Mouse (Mus musculus) heart, postnatal 14 days (tissue): ENCODE results near the gene Wdr66. TPM values are rescaled to one million over a fixed set of nuclear protein-coding genes. Genes with fewer than 3 reads are reported as not detected.

Experiments used
- DNase-seq, 2 experiments: peaks; one replicate each; pipeline ENCODE4 v3.0.0; 2021 to 2022
- intact Hi-C: fragments of 180-260 bp; cut with DNase I; formaldehyde crosslinking; loops from one replicate; pipeline ENCODE4 v1.15.1; 2025
- total RNA-seq, 2 experiments: library from RNA; stranded (reverse); gene quantifications; 2 replicates each; pipeline ENCODE4 v1.2.3; 2021

The Wdr66 gene
- total RNA-seq, 2 experiments from 2014 or later = 0.81 to 0.93 TPM

- no peak for DNase-seq
- intact Hi-C loops = no loop called here
Measured at GRCm38 (mm10) chr5:123307630-123308282, 55.9 kb downstream of the Wdr66 start.

DNA sequence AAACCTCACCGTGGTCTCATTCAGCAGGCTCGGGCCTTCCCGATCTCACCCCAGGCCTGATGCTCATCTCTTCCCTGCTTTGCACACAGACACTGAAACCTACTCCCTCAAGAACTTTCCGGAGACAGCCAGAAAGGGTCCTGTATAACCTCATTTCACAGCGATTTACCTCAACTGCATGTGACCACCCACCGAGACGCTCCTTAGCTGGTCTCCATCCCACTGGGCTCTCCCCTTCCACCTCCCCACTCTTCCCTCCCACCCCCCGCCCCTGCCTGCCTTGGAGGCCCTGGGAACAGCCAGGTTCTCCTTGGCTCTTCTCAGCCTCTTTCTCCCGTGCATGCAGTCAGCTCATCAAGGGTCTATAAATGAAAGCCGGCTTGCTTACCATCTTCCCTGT, 57.9 kb downstream of the Wdr66 start:
- intact Hi-C loops = no loop called here
- DNase-seq = no peak

- intact Hi-C loops = no loop called here
- no peak for DNase-seq
Measured at GRCm38 (mm10) chr5:123310221-123310620, 58.3 kb downstream of the Wdr66 start.

DNA sequence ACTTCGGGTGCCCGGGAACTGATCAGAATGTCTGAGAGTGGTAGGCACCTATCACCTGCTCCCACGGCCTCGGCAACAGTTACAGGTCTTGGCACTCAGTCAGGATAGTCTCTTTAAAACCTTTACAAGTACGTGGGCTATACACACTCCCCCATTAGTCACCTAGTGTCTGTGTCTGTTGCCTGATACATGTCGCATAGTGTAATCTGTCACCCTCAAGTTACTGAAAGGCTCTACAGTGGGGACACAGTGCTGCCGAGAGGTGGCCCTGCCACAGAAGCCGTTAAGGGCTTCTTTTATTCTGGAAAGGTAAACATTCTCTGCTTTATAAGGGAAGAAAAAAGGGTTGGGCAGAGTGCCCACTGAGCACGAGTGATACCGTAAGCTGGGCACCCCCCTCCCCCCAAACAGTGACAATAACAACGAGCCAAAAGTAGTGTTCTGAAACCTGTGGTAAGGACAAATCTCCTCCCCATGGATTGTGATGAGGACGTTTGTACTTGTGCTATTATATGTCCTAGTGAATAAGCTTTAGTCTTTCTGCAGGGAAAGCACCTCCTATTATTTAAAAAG, 61.2 kb downstream of the Wdr66 start:
- DNase-seq = no peak
- intact Hi-C loops = no loop called here

GRCm38 (mm10) chr5:123313851-123314380, 62.0 kb downstream of the Wdr66 start:
- intact Hi-C loops = no loop called here
- DNase-seq = no peak

- DNase-seq = no peak
Measured at GRCm38 (mm10) chr5:123315219-123315866, 63.4 kb downstream of the Wdr66 start.

DNA sequence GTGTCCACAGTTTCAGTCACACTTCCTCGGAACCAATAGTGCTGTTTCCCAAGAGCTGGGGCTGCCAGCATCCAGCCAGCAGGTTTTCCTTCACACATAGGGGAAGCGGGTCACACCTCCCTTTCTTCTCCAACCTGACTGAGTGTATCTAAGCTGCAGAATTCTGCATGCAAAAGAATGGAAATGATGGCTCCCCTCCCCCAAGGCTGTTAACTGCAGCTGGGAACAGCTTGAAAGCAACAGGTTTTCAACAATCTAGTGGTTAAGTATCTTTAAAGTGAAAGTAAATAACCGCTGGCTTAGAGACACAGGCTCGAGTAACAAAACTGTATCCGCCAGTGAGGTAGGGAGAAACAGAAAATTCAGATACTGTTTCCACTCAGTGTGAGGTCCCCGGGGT, 66.1 kb downstream of the Wdr66 start:
- peak in 1 of 2 experiments; percentile 31 for DNase-seq
- intact Hi-C loops = no loop called here

More at GRCm38 (mm10) chr5:123315219-123315866, 63.4 kb downstream of the Wdr66 start:
- intact Hi-C loops = no loop called here

DNA sequence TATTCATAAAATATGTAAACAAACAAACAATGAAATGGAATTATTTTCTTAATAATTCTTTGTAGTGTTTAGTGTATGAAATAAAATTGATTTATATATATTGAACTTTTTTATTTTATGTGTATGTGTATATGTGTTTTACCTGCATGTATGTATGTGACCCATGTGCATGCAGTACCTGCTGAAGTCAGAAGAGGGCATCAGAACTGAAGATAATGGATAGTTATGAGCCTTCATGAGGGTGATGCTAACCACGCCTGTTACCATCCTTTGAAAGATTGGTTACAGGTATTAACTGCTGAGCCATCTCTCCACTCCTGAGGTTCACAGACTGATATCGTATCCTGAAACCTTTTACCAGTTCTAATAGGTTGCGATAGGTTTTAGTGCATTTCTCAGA, 68.2 kb downstream of the Wdr66 start:
- DNase-seq = no peak
- intact Hi-C loops = no loop called here

GRCm38 (mm10) chr5:123324242-123324641, 72.3 kb downstream of the Wdr66 start:
- no peak for DNase-seq
- intact Hi-C loops = no loop called here

GRCm38 (mm10) chr5:123326006-123326750, 74.3 kb downstream of the Wdr66 start:
- intact Hi-C loops = no loop called here
- peak; percentile 27 to 47 for DNase-seq

DNA sequence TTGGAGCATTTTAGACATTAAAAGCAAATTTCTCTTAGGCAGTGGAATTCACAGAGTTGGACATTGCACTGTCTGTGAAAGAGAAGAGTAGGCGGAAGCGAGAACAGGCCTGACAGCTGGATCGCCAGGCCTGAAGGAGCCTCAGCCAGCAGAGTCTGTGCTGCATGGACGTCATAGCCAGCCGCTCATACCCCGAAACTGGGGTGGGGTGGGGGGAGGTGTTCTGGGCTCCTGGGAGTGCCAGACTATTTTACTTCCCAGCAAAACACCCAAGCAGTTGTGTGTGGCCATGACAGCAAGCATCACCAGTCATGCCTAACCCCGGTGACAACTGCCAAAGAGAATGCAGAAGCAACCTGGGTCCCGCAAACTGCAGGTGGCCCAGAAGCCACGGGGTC, 74.8 kb downstream of the Wdr66 start:
- intact Hi-C loops = no loop called here
- peak; percentile 29 to 55 for DNase-seq

GRCm38 (mm10) chr5:123327686-123328085, 75.8 kb downstream of the Wdr66 start:
- intact Hi-C loops = no loop called here
- no peak for DNase-seq

DNA sequence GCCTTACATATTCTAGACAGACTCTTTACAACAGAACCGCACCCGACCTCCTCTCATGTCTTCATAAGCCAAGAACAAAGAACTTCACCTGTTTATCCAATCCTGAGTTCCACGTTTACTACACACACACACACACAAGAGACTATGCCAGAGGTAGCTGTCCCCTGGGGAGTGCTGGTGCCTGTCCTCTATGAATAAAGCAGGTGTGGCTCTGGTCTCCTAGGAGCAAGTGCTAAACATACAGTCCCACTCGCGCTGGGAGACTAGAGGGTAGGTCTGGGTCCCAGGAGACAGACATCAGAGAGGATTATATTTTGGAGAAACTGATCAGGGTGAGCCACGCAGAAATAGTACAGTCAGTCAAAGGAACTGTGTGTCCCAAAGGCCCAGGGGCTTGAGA, 81.7 kb downstream of the Wdr66 start:
- intact Hi-C loops = no loop called here
- DNase-seq = no peak

DNA sequence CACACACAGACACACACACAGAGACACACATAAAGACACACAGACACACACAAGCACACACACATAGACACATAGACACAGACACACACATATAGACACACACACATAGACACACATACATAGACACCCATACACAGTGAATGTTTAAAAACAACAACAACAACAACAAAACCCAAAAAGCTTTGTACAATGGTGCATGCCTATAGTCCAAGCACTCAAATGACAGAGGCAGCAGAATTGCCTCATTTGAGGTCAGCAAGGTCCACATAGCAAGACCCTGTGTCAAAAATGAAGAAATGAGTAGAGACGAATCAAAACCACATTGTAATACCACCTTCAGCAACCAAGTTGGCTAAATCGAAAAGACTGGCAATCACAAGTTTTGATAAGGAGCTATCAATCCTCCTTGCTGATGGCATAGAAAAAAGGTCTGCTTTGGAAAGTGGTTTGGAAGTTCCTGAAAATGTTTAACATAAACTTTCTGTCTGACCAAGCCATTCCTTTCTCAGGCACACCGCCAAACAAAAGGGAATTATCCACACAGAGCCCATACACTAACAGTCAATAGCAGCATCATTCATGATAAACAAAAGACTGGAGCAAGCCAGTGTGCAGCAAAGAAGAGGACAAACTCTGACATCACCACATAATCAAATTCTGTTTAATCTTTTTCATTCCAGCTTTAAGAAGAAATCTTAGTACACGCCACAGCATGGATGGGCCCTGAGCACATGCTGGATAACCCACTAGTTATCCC, 84.5 kb downstream of the Wdr66 start:
- intact Hi-C loops = no loop called here
- no peak for DNase-seq

GRCm38 (mm10) chr5:123338463-123338862, 86.6 kb downstream of the Wdr66 start:
- intact Hi-C loops = no loop called here
- DNase-seq = no peak

DNA sequence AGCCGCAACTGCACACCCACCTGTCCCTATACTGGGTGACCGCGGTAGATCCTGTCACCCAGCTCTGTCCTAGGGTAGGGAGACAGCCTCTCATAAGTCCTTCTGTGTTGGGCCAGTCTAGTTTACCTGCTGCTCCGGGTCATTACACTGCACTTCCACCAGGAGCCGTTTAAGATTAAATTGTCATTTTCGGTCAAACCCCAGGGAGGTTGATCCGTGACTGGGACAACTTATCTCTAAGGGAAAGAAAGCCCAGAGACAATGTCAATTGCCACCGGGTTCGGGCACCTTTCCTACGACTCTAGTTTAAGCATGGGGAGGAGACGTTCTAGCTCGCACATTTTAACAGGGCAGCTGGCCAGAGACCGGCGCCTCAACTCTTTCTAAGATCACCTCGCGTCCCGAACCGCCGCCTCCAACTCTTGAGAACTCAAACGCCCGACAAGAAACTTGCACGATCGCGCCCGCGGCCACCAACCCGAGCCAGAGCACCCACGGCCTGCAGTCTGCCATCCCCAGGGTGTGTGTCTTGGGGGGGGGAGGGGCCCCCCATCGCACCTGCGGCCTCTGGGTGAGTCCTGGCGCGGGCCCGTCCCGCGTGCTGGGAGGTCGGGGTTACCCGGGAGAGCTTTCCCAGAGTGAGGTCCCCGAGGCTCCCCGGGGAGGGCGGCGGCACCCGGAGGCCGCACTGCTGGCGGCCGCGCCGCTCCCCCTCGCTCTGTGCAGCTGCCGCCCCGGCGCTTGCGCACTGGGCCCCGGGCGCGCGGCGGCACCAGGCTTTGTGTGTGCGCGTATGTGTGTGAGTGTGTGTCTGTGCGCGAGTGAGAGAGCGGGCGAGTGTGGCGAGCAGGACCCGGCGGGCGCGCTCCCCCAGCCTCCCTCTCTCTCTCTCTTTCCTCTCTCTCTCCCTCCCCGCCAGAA, 92.1 kb downstream of the Wdr66 start, which contains the start of gene Bcl7a:
Gene Bcl7a, plus strand, starts transcription at position 128 of the 921 bp plus-strand sequence.
- intact Hi-C loops = loop anchor here (2.0 to 10.0 kb wide), 2 partner anchors 17 to 59 kb away; no protein-coding TSS in a partner anchor
- DNase-seq = peak; percentile 94 to 95

DNA sequence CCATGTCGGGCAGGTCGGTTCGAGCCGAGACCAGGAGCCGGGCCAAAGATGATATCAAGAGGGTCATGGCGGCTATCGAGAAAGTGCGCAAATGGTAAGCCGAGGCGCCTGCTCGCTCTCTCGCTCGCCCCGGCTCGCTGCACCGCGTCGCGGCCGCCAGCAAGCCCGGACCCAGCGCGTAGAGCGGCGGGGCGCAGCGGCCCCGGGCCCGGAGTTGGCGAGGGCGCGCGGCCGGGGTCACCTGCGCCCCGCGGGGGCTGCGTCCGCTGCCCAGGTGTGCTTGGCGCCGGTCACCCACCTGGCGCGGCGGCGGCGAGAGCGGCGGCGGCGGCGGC, 92.7 kb downstream of the Wdr66 start:
- no peak for DNase-seq
- intact Hi-C loops = loop anchor here (2.0 to 10.0 kb wide), 2 partner anchors 16 to 60 kb away; no protein-coding TSS in a partner anchor

DNA sequence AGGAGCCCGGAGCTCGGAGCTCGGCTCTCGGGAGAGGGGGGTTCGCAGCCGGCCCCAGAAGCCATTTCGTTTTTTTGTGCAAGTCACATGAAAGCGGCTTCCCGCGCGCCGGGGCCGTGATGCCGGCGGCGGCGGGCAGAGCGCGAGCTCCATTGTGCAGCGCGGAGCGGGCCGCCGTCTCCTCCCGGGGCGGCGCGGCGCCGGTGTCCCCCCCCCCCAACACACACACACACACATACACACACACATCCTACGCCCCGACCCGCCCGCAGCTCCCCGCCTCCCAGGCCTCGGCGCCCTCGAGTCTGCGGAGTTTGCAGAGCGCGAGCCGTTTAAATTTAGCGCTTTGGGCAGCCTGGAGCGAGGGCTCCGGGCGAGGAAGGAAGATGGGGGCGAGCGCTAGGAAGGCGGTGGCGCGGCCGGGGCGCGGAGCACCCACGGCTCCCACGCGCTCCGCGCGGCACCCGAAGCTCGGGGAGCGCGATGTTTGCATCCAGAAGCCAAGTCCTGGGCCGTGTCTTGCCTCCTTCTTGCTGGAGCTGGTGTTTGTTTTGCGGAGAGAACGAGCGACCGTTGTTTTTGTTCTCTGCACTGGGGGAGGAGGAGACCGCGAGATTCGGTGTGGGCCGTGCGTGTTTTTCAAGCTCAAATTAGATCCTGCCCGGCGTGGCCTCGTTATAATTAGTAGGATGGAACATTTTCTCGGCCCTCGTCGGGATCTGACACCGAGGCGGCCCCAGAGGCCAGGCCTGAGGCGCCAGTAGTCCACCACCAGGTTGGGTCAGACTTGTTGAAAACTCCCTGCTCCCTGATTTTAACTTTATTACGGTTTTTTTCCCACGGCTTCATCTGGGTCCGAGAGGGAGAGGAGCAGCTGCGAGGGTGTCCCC, 93.3 kb downstream of the Wdr66 start:
- peak; percentile 71 for DNase-seq
- intact Hi-C loops = loop anchor here (2.0 to 10.0 kb wide), 2 partner anchors 16 to 60 kb away; no protein-coding TSS in a partner anchor
